Comparison of ENCODE assay signal across 8 mouse cellular contexts in genomic region chr11:31248467-31248866, GRCm38 (mm10).
DNase-seq lines count a peak whose midpoint lies in the region; ATAC-seq lines count a peak whose summit lies in the region.

No protein-coding gene starts in this region.

- no peak overlapping the region for H3K27ac ChIP-seq in forebrain, embryonic 14.5 days (ENCODE audit: low read depth, low read length)

- no peak overlapping the region for H3K4me3 ChIP-seq in forebrain, embryonic 14.5 days (ENCODE audit: low read depth, low read length)

- H3K4me2 ChIP-seq in forebrain, embryonic 14.5 days (ENCODE audit: low read length) = no peak overlapping the region

- ATAC-seq in cerebellum, adult (ENCODE audit: insufficient number of reproducible peaks, low FRiP score, low TSS enrichment) = peak; percentile 45; the same call in 1 of the 2 replicates
- peak; percentile 69; the same call in 1 of the 2 replicates for ATAC-seq in forebrain, embryonic 14.5 days

- no peaks in the 10 kb centered on the region for H3K36me3 ChIP-seq in forebrain, embryonic 14.5 days (ENCODE audit: control insufficient read depth, insufficient read depth, low read length)

- peak; percentile 28 to 33 for DNase-seq in urinary bladder, adult 18-20 months (ENCODE audit: low spot score in 2 of 2)
- no peak for DNase-seq in urinary bladder, postnatal 10 days (ENCODE audit: low spot score)
- peak; percentile 91 for DNase-seq in forebrain, embryonic 14.5 days (ENCODE audit: low spot score)
- peak; percentile 39 for DNase-seq in kidney, adult 18-20 months
- peak; percentile 5 to 64 for DNase-seq in left cerebral cortex, postnatal 36 days (ENCODE audit: low spot score in 2 of 2)
- peak; percentile 31 for DNase-seq in neural tube, embryonic 10.5 days (ENCODE audit: extremely low spot score, low spot score)
- peak; percentile 63 for DNase-seq in thymus, postnatal 4 days

- no peaks in the 10 kb centered on the region for H3K9me3 ChIP-seq in forebrain, embryonic 14.5 days (replicated peaks; ENCODE audit: control insufficient read depth, low read length)

- H3K4me1 ChIP-seq in forebrain, embryonic 14.5 days (ENCODE audit: control insufficient read depth, insufficient read depth, low read length) = no peaks in the 10 kb centered on the region

- no peaks in the 10 kb centered on the region for H3K27me3 ChIP-seq in forebrain, embryonic 14.5 days (replicated peaks; ENCODE audit: control insufficient read depth, insufficient read depth, low read length)

- H3K9ac ChIP-seq in forebrain, embryonic 14.5 days (ENCODE audit: low read length) = no peak overlapping the region

- 21% methylated on average over 2 of the region's 2 CpGs for WGBS in forebrain, embryonic 14.5 days

- intact Hi-C loops in left cerebral cortex, postnatal 36 days (cut with DNase I) = loop anchor here (5.0 to 10.0 kb wide), 4 partner anchors 124 to 706 kb away; partner anchors contain the start of gene Stc2
